Mouse (Mus musculus) liver, adult 2 months (tissue): ENCODE measurements around the gene H2-T23. TPM values are rescaled to one million over a fixed set of nuclear protein-coding genes. Genes with fewer than 3 reads are reported as not detected.

Experiments used
- DNase-seq: peaks from one replicate; pipeline ENCODE4 v3.0.0-alpha.2; 2011; ENCODE audit warnings: low read depth, low spot score; ENCODE audit errors: extremely low read depth
- H3K27ac ChIP-seq: fragments of 200-500 bp; replicated peaks from 2 replicates; pipeline ENCODE4 v1.5.1; 2012; ENCODE audit warnings: low read depth, mild to moderate bottlenecking, control low read depth, inconsistent platforms, low read length; ENCODE audit not compliant: insufficient read depth
- H3K27me3 ChIP-seq: fragments of 200-500 bp; 2 replicates; pipeline ENCODE4 v1.6.1; 2012; ENCODE audit warnings: mild to moderate bottlenecking, moderate library complexity, low read length, inconsistent platforms; ENCODE audit not compliant: control insufficient read depth, insufficient read depth
- H3K36me3 ChIP-seq: fragments of 200-500 bp; 2 replicates; pipeline ENCODE4 v1.6.1; 2012; ENCODE audit warnings: low read length, inconsistent platforms; ENCODE audit not compliant: control insufficient read depth, insufficient read depth
- H3K4me1 ChIP-seq: fragments of 200-500 bp; 2 replicates; pipeline ENCODE4 v1.6.1; 2011; ENCODE audit warnings: low read length; ENCODE audit not compliant: control insufficient read depth, insufficient read depth
- H3K4me3 ChIP-seq: fragments of 200-500 bp; 2 replicates; pipeline ENCODE4 v1.5.1; 2011; ENCODE audit warnings: low read depth, mild to moderate bottlenecking, control low read depth, low read length, moderate library complexity; ENCODE audit not compliant: insufficient read depth
- H3K79me2 ChIP-seq: fragments of 200-500 bp; 2 replicates; pipeline ENCODE4 v1.6.1; 2012; ENCODE audit warnings: inconsistent platforms, mild to moderate bottlenecking, low read length, moderate library complexity; ENCODE audit not compliant: control insufficient read depth, insufficient read depth
- H3K9ac ChIP-seq: fragments of 200-500 bp; 2 replicates; pipeline ENCODE4 v1.6.1; 2012; ENCODE audit warnings: low read depth, mild to moderate bottlenecking, control low read depth, inconsistent platforms, low read length
- CTCF ChIP-seq: fragments of 200-500 bp; IDR thresholded peaks from 2 replicates; pipeline ENCODE4 v1.5.1; 2011; ENCODE audit warnings: low read depth, low read length, control low read depth
- POLR2A ChIP-seq: fragments of 200-500 bp; IDR thresholded peaks from 2 replicates; pipeline ENCODE4 v1.6.1; 2011; ENCODE audit warnings: low read length, control low read depth; ENCODE audit not compliant: insufficient read depth; ENCODE audit errors: extremely low read depth
- WGBS: fragments of 180-500 bp; shearing (Covaris S2); methylation state at CpG from one replicate; pipeline ENCODE4 v1.1.7; 2018; 5-methylcytosine and 5-hydroxymethylcytosine counted together
- polyA plus RNA-seq: library from polyadenylated mRNA; depleted of rRNA; stranded (reverse); fragments of >200 nt; gene quantifications from 2 replicates; pipeline ENCODE4 v1.2.3, GENCODE M21; 2012
- total RNA-seq: library from RNA; depleted of rRNA; stranded (reverse); fragments of >200 nt; gene quantifications from 2 replicates; pipeline ENCODE4 v1.2.3, GENCODE M21; 2014

Gene H2-T23
- total and polyA plus RNA-seq, 2 experiments = 291 to 492 TPM

DNA sequence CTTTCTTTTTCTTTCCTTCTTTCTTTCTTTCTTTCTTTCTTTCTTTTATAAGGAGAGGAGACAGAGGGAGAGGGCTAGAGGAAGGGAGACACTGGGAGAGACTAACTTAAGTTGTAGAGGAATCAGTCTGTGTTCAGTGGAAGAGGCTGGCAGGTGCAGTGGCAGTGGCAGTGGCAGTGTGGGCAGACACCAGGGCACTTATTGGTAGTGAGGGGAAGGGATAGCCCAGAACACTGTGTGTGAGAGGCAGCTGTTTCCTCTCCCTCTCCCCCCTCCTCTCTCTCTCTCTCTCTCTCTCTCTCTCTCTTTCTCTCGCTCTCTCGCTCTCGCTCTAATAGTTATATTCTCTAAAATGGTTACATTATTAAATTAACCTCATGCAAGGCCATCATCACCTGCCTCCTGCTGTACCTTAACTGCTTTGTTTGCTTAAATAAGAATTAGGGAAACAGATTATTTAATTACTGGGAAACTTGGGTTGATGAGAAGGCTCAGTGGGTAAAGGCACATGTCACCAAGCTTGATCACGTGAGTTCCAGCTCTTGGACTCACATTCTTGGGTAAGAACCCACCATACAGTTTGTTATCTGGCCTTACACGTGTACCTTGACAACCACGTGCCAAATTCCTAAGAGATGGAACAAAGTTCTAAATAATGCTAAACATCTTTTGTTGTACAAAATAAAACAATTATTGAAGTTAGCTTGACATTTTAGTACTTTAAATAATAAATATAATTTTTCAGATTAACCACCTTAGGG lies 33.9 kb downstream of the H2-T23 start:
- WGBS = 49% methylated on average over 6 of the region's 6 CpGs
- Histone ChIP-seq H3K4me3 (no peak overlapping the region), H3K9ac (no peak overlapping the region), H3K79me2 (peaks cover 32% of the 10 kb centered on the region), H3K4me1 (peaks cover 7% of the 10 kb centered on the region), H3K36me3 (no peaks in the 10 kb centered on the region), H3K27me3 (no peaks in the 10 kb centered on the region), H3K27ac (no peak overlapping the region)
- DNase-seq = no peak
- TF ChIP-seq POLR2A (no peak), CTCF (no peak)

DNA sequence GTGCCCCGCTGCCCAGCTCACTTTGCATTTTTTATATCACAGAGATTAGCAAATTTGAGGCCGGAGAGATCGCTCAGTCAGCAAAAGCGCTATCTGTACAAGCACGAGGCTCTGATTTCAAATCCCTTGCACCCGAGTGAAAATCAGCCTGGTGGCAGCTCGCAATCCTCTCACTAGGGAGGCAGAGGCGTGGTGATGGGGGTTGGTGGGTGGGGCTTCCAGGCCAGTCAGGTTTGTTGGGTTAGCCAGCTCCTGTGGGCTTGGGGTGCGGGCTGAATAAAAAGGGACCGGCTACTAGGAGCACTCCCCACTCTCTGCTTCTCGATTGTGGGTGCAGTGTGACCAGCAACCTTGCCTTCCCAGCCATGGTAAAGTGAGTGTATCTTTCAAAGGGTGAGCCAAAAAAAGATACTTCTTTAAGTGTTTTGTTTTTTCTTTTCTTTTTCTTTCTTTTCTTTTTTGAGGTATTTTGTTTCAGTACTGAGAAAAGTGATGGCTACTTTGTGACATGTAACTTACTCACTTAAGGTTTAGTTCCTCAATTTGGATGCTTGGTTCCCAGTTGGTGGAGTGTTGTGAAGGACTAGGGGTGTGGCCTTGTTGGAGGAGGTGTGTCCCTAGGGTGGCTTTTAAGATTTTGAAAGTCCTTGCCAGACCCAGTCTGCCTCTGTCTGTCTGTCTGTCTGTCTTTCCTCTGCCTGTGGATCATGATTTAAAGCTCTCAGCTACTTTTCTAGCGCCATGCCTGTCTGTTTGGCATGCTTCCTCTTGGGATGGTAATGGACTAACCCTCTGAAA lies 34.7 kb downstream of the H2-T23 start:
- H3K36me3 ChIP-seq = no peaks in the 10 kb centered on the region
- TF ChIP-seq POLR2A (no peak), CTCF (0 out of 2 replicates have a peak, but pooled peaks have one; percentile 13)
- 0 out of 2 replicates have a peak overlapping the region, but pooled peaks have one; percentile 57 for H3K27ac ChIP-seq
- H3K27me3 ChIP-seq = no peaks in the 10 kb centered on the region
- peak overlapping the region; percentile 36 for H3K9ac ChIP-seq
- H3K4me3 ChIP-seq = 0 out of 2 replicates have a peak overlapping the region, but pooled peaks have one; percentile 24
- peaks cover 7% of the 10 kb centered on the region for H3K4me1 ChIP-seq
- WGBS = 11% methylated on average over 12 of the region's 12 CpGs
- peaks cover 27% of the 10 kb centered on the region for H3K79me2 ChIP-seq
- DNase-seq = peak; percentile 64

DNA sequence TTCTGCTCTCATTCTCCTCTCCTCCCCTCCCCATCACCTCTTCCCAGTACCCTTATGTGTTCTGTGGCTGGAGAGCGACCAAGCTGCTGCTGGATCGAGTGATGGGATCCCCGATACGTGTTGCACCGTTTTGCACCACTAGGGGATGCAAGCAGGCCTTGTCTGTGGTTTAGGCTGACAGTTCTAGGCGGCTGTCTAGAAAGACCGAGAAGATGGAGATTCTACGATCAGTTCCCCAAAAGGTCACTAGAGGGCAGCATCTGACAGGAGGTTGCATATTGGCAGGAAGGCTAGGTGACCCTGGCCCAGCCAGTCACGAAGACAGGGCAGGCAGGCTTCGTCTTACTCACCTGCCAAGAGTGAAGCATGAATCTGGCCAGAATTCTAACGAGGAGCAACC lies 35.7 kb downstream of the H2-T23 start:
- H3K4me1 ChIP-seq = peaks cover 7% of the 10 kb centered on the region
- no peak overlapping the region for H3K9ac ChIP-seq
- peak; percentile 88 for TF ChIP-seq CTCF
- no peak for TF ChIP-seq POLR2A
- H3K4me3 ChIP-seq = no peak overlapping the region
- DNase-seq = peak; percentile 95
- no peaks in the 10 kb centered on the region for H3K36me3 ChIP-seq
- under 1% methylated on average over 11 of the region's 11 CpGs for WGBS
- no peak overlapping the region for H3K27ac ChIP-seq
- peaks cover 20% of the 10 kb centered on the region; the same call in 1 of the 2 replicates for H3K79me2 ChIP-seq
- H3K27me3 ChIP-seq = no peaks in the 10 kb centered on the region

DNA sequence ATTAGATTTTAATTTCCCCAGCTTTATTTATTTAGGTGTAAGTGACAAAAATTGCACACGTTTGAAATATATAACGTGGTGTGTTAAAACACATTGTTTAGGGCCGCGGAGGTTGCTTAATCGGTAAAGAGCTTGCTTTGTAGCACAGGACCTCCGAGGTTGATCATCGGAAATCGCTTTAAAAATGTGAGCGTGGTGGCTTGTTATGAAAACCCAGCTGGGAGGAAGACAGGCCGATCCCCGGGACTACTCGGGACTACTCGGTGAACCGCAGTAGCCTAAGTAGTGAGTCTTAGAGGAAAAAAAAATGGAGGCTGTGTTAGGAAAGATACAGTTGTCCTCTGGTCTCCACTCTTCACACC lies 37.8 kb downstream of the H2-T23 start:
- Histone ChIP-seq H3K27ac (no peak overlapping the region), H3K79me2 (peaks cover 5% of the 10 kb centered on the region; the same call in 1 of the 2 replicates), H3K27me3 (no peaks in the 10 kb centered on the region), H3K4me1 (peaks cover 7% of the 10 kb centered on the region), H3K9ac (peak overlapping the region; percentile 67), H3K36me3 (no peaks in the 10 kb centered on the region), H3K4me3 (peak overlapping the region; percentile 55)
- no peak for DNase-seq
- under 1% methylated on average over 14 of the region's 14 CpGs for WGBS
- TF ChIP-seq CTCF = no peak
- TF ChIP-seq POLR2A = no peak

DNA sequence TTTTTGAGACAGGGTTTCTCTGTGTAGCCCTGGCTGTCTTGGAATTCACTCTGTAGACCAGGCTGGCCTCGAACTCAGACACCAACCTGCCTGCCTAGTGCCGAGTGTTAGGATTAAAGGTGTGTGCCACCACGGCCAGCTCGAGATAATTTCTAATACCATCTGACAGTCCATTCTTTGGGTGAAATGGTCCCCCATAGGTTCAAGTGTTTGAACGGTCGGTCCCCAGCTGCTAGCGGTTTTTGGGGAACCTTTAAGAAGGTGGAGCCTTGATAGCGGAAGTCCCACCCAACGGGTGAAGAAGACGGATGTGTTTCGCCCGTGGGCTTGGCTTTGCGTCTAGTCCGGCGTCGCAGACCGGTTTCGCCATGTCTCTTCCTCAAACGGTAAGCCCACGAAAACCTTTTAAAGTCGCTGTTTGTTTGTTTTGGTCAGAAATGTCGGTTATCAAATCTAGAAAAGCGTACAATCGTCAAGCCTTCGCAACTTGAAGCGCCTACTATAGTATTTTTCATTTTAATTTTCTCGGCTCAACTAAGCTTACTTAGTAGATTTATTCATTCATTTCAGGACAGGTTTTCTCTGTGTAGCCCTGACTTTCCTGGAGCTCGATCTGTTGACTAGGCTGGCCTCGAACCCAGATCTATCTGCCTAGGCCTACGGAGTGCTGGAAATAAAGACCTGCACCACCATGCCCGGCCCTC lies 38.3 kb downstream of the H2-T23 start:
- Histone ChIP-seq H3K27ac (peak overlapping the region; percentile 68), H3K9ac (peak overlapping the region; percentile 67), H3K4me3 (peak overlapping the region; percentile 55), H3K36me3 (no peaks in the 10 kb centered on the region), H3K4me1 (peaks cover 7% of the 10 kb centered on the region), H3K79me2 (peaks cover 4% of the 10 kb centered on the region; the same call in 1 of the 2 replicates), H3K27me3 (no peaks in the 10 kb centered on the region)
- peak; percentile 86 for DNase-seq
- WGBS = under 1% methylated on average over 31 of the region's 31 CpGs
- TF ChIP-seq CTCF = no peak
- peak; percentile 67 for TF ChIP-seq POLR2A
